Mouse (Mus musculus): ENCODE measurements at regions not wholly inside any gene's neighbourhood (a gene's known extent, or its start where the extent isn't known, plus 50 kb on each side); places are given as distances from the start of the nearest gene placed in this dataset.

- WGBS: 67% methylated on average over 2 of the region's 2 CpGs
- no peak for ATAC-seq (ENCODE audit: low FRiP score)
- no peaks in the 10 kb centered on the region for H3K27me3 ChIP-seq (replicated peaks)
- H3K4me1 ChIP-seq: no peaks in the 10 kb centered on the region
- no peaks in the 10 kb centered on the region for H3K9me3 ChIP-seq (replicated peaks)
- H3K9ac ChIP-seq (replicated peaks): no peak overlapping the region
- no peaks in the 10 kb centered on the region for H3K36me3 ChIP-seq
- H3K27ac ChIP-seq (replicated peaks): no peak overlapping the region
- H3K4me2 ChIP-seq: no peak overlapping the region
- no peak overlapping the region for H3K4me3 ChIP-seq (replicated peaks)
Measured at GRCm38 (mm10) chr6:10156097-10156496, 1207.9 kb downstream of the Nxph1 start.

- peak; percentile 73; the same call in 1 of the 2 replicates for ATAC-seq (ENCODE audit: low FRiP score)
- WGBS: 53% methylated on average over 7 of the region's 7 CpGs
- 0 out of 2 replicates have a peak, but pooled peaks cover 4% of the 10 kb centered on the region for H3K4me1 ChIP-seq
- no peaks in the 10 kb centered on the region for H3K36me3 ChIP-seq
- H3K27me3 ChIP-seq (replicated peaks): no peaks in the 10 kb centered on the region
- no peak overlapping the region for H3K9ac ChIP-seq (replicated peaks)
- no peak overlapping the region for H3K4me3 ChIP-seq (replicated peaks)
- H3K4me2 ChIP-seq: no peak overlapping the region
- no peak overlapping the region for H3K27ac ChIP-seq (replicated peaks)
- no peaks in the 10 kb centered on the region for H3K9me3 ChIP-seq (replicated peaks)
Measured at GRCm38 (mm10) chr6:10181590-10182183, 1233.5 kb downstream of the Nxph1 start.

- Histone ChIP-seq H3K9ac (replicated peaks) (no peak overlapping the region), H3K27ac (replicated peaks) (no peak overlapping the region), H3K4me1 (0 out of 2 replicates have a peak, but pooled peaks cover 4% of the 10 kb centered on the region), H3K4me3 (replicated peaks) (no peak overlapping the region), H3K36me3 (no peaks in the 10 kb centered on the region), H3K4me2 (no peak overlapping the region), H3K9me3 (replicated peaks) (no peaks in the 10 kb centered on the region), H3K27me3 (replicated peaks) (no peaks in the 10 kb centered on the region)
- ATAC-seq (ENCODE audit: low FRiP score): no peak
Measured at GRCm38 (mm10) chr6:10185971-10186370, 1237.7 kb downstream of the Nxph1 start.
